Mouse (Mus musculus) Patski (cell line): Measurements from ENCODE around the gene Vcl. TPM values are rescaled to one million over a fixed set of nuclear protein-coding genes. Genes with fewer than 3 reads are reported as not detected.

Experiments used
- ATAC-seq: fragments of 100-300 bp; one replicate; pipeline ENCODE4 v1.8.0; 2021
- CTCF ChIA-PET: fragments of 350-600 bp; sonication (Branson Sonifier 250); formaldehyde crosslinking; loops from one replicate; lab custom pipeline; 2022; ENCODE audit warnings: inconsistent platforms; lab: Charles Lee
- POLR2A ChIA-PET: fragments of 350-600 bp; sonication (Branson Sonifier 250); formaldehyde crosslinking; loops from one replicate; lab custom pipeline; 2022; ENCODE audit warnings: antibody characterized with exemption, inconsistent platforms; lab: Charles Lee
- DNase-seq: peaks from one replicate; pipeline ENCODE4 v3.0.0-alpha.2; 2011; ENCODE audit warnings: low read depth, low spot score
- H3K27me3 ChIP-seq: fragments of 371-371 bp; one replicate; pipeline ENCODE4 v1.5.1; 2021
- CTCF ChIP-seq: fragments of 100-300 bp; IDR thresholded peaks from one replicate; pipeline ENCODE4 v1.5.1; 2021
- in situ Hi-C: fragments of 300-500 bp; cut with MboI; formaldehyde crosslinking; loops from 3 replicates; pipeline ENCODE4 v1.11.1; 2018; ENCODE audit warnings: low pct_unique_long_range_greater_than_20kb, mixed read lengths
- polyA plus RNA-seq: library from polyadenylated mRNA; unstranded; gene quantifications from one replicate; pipeline ENCODE4 v1.2.3, GENCODE M21; 2021

The Vcl gene
- polyA plus RNA-seq, 1 experiment from 2014 or later: 255 TPM

- ATAC-seq: peak; percentile 93
- CTCF ChIA-PET: interaction anchor here (1.1 to 2.1 kb wide), 3 partner anchors 17 to 58 kb away, joined by 4 to 6 read pairs (median 4); no protein-coding TSS in a partner anchor
- POLR2A ChIA-PET: interaction anchor here (0.6 to 1.1 kb wide), 5 partner anchors 10 to 249 kb away, joined by 3 to 4 read pairs (median 3); no protein-coding TSS in a partner anchor
- no peaks in the 10 kb centered on the region for H3K27me3 ChIP-seq
- TF ChIP-seq CTCF: no peak
- in situ Hi-C loops: loop anchor here (5.0 kb wide), 1 partner anchor 60 kb away; no protein-coding TSS in a partner anchor
- DNase-seq: peak; percentile 81
Measured at GRCm38 (mm10) chr14:21052112-21052780, 123.0 kb downstream of the Vcl start, which contains the start of the genes Ap3m1 and Adk. Gene Ap3m1, minus strand, starts transcription at chr14:21052508. Gene Adk, plus strand, starts transcription at chr14:21052574.

GRCm38 (mm10) chr14:21052781-21053130 is 123.6 kb downstream of the Vcl start:
- no peaks in the 10 kb centered on the region for H3K27me3 ChIP-seq
- ChIA-PET CTCF (interaction anchor here (1.1 to 1.8 kb wide), 2 partner anchors 16 to 23 kb away, joined by 4 read pairs; no protein-coding TSS in a partner anchor), POLR2A (interaction anchor here (1.1 kb wide), 1 partner anchor 10 kb away, joined by 3 read pairs; no protein-coding TSS in a partner anchor)
- peak; percentile 67 for ATAC-seq
- TF ChIP-seq CTCF: no peak
- DNase-seq: no peak
- in situ Hi-C loops: loop anchor here (5.0 kb wide), 1 partner anchor 60 kb away; no protein-coding TSS in a partner anchor

- DNase-seq (no peak), ATAC-seq (no peak)
- H3K27me3 ChIP-seq: no peaks in the 10 kb centered on the region
- CTCF ChIA-PET: interaction anchor here (1.1 kb wide), 1 partner anchor 22 kb away, joined by 4 read pairs; no protein-coding TSS in a partner anchor
- in situ Hi-C loops: loop anchor here (5.0 kb wide), 1 partner anchor 59 kb away; no protein-coding TSS in a partner anchor
- POLR2A ChIA-PET: interaction anchor here (1.1 kb wide), 1 partner anchor 9 kb away, joined by 3 read pairs; no protein-coding TSS in a partner anchor
- TF ChIP-seq CTCF: no peak
Measured at GRCm38 (mm10) chr14:21053151-21053550, 124.0 kb downstream of the Vcl start.

- in situ Hi-C loops: loop anchor here (5.0 kb wide), 1 partner anchor 59 kb away; no protein-coding TSS in a partner anchor
Measured at GRCm38 (mm10) chr14:21053586-21053985, 124.4 kb downstream of the Vcl start.

GRCm38 (mm10) chr14:21058972-21059371 is 129.8 kb downstream of the Vcl start:
- no peak for DNase-seq
- H3K27me3 ChIP-seq: no peaks in the 10 kb centered on the region
- ChIA-PET CTCF (interaction anchor here (1.4 to 1.6 kb wide), 3 partner anchors 10 to 31 kb away, joined by 3 to 6 read pairs (median 3); no protein-coding TSS in a partner anchor), POLR2A (no interaction called here)
- TF ChIP-seq CTCF: no peak
- in situ Hi-C loops: no loop called here
- ATAC-seq: no peak

More at GRCm38 (mm10) chr14:21053586-21053985, 124.4 kb downstream of the Vcl start:
- CTCF ChIA-PET: interaction anchor here (1.1 kb wide), 1 partner anchor 22 kb away, joined by 4 read pairs; no protein-coding TSS in a partner anchor
- DNase-seq (no peak), ATAC-seq (no peak)
- POLR2A ChIA-PET: no interaction called here
- no peaks in the 10 kb centered on the region for H3K27me3 ChIP-seq
- no peak for TF ChIP-seq CTCF

- in situ Hi-C loops: no loop called here
- ChIA-PET POLR2A (interaction anchor here (0.6 to 1.1 kb wide), 2 partner anchors 10 to 1315 kb away, joined by 3 read pairs; partner anchors contain the start of genes Adk and Ap3m1), CTCF (interaction anchor here (0.7 to 3.4 kb wide), 2 partner anchors 12 to 53 kb away, joined by 3 to 13 read pairs; no protein-coding TSS in a partner anchor)
- DNase-seq: no peak
- H3K27me3 ChIP-seq: no peaks in the 10 kb centered on the region
- ATAC-seq: no peak
- TF ChIP-seq CTCF: no peak
Measured at GRCm38 (mm10) chr14:21062766-21063513, 133.7 kb downstream of the Vcl start.

- in situ Hi-C loops: no loop called here
- H3K27me3 ChIP-seq: no peaks in the 10 kb centered on the region
- ChIA-PET POLR2A (interaction anchor here (0.7 to 1.0 kb wide), 4 partner anchors 11 to 48 kb away, joined by 3 to 4 read pairs (median 3); partner anchors contain the start of genes Adk and Ap3m1), CTCF (interaction anchor here (1.0 kb wide), 1 partner anchor 15 kb away, joined by 3 read pairs; no protein-coding TSS in a partner anchor)
- DNase-seq (no peak), ATAC-seq (no peak)
- no peak for TF ChIP-seq CTCF
Measured at GRCm38 (mm10) chr14:21064321-21064720, 135.1 kb downstream of the Vcl start.

- DNase-seq: no peak
- H3K27me3 ChIP-seq: no peaks in the 10 kb centered on the region
- in situ Hi-C loops: no loop called here
- no peak for ATAC-seq
- ChIA-PET POLR2A (interaction anchor here (0.7 kb wide), 1 partner anchor 26 kb away, joined by 3 read pairs; no protein-coding TSS in a partner anchor), CTCF (interaction anchor here (1.2 kb wide), 1 partner anchor 10 kb away, joined by 3 read pairs; no protein-coding TSS in a partner anchor)
- TF ChIP-seq CTCF: no peak
Measured at GRCm38 (mm10) chr14:21065490-21066162, 136.4 kb downstream of the Vcl start.

GRCm38 (mm10) chr14:21069594-21069993 is 140.4 kb downstream of the Vcl start:
- no peaks in the 10 kb centered on the region for H3K27me3 ChIP-seq
- ATAC-seq: no peak
- ChIA-PET POLR2A (no interaction called here), CTCF (interaction anchor here (1.0 to 3.4 kb wide), 4 partner anchors 10 to 43 kb away, joined by 4 to 15 read pairs (median 5); partner anchors contain the start of genes Adk and Ap3m1)
- no peak for DNase-seq
- peak; percentile 48 for TF ChIP-seq CTCF
- in situ Hi-C loops: no loop called here
